Mouse (Mus musculus): ENCODE measurements around the gene Amdhd2. TPM values are rescaled to one million over a fixed set of nuclear protein-coding genes. Genes with fewer than 3 reads are reported as not detected.

Amdhd2 gene
- polyA plus RNA-seq, 1 experiment = 109 TPM

GRCm38 (mm10) chr17:24162584-24163175, 886 bp downstream of the Amdhd2 start:
- TF ChIP-seq FLI1 (IDR thresholded peaks at IDR 0.05; ENCODE audit: low read length) (no peak), GATA1 (IDR thresholded peaks at IDR 0.05; ENCODE audit: borderline replicate concordance, low read length) (no peak)
- Histone ChIP-seq H3K9me3 (no peaks in the 10 kb centered on the region), H3K27me3 (replicated peaks) (no peaks in the 10 kb centered on the region), H3K4me1 (peaks cover 67% of the 10 kb centered on the region), H3K4me3 (replicated peaks) (peak overlapping the region; percentile 92), H3K36me3 (replicated peaks; ENCODE audit: low read length) (peaks cover 65% of the 10 kb centered on the region)

- peak overlapping the region; percentile 74 for H3K4me3 ChIP-seq (replicated peaks)
- TF ChIP-seq GATA1 (IDR thresholded peaks at IDR 0.05; ENCODE audit: borderline replicate concordance, low read length) = no peak
- TF ChIP-seq FLI1 (IDR thresholded peaks at IDR 0.05; ENCODE audit: low read length) = no peak
- H3K36me3 ChIP-seq (replicated peaks; ENCODE audit: low read length) = peaks cover 65% of the 10 kb centered on the region
- no peaks in the 10 kb centered on the region for H3K27me3 ChIP-seq (replicated peaks)
- H3K4me1 ChIP-seq = peaks cover 60% of the 10 kb centered on the region
- H3K9me3 ChIP-seq = no peaks in the 10 kb centered on the region
Observed at GRCm38 (mm10) chr17:24161466-24161865, 2.1 kb downstream of the Amdhd2 start.

- Histone ChIP-seq H3K4me1 (peaks cover 40% of the 10 kb centered on the region), H3K27me3 (replicated peaks) (no peaks in the 10 kb centered on the region), H3K4me3 (replicated peaks) (no peak overlapping the region), H3K36me3 (replicated peaks; ENCODE audit: low read length) (peaks cover 72% of the 10 kb centered on the region), H3K9me3 (no peaks in the 10 kb centered on the region)
- TF ChIP-seq GATA1 (IDR thresholded peaks at IDR 0.05; ENCODE audit: borderline replicate concordance, low read length) (no peak), FLI1 (IDR thresholded peaks at IDR 0.05; ENCODE audit: low read length) (no peak)
Observed at GRCm38 (mm10) chr17:24157526-24157925, 6.0 kb downstream of the Amdhd2 start.

- Histone ChIP-seq H3K4me1 (peaks cover 40% of the 10 kb centered on the region), H3K4me3 (replicated peaks) (no peak overlapping the region), H3K36me3 (replicated peaks; ENCODE audit: low read length) (peaks cover 72% of the 10 kb centered on the region), H3K27me3 (replicated peaks) (no peaks in the 10 kb centered on the region), H3K9me3 (no peaks in the 10 kb centered on the region)
- TF ChIP-seq FLI1 (IDR thresholded peaks at IDR 0.05; ENCODE audit: low read length) (no peak), GATA1 (IDR thresholded peaks at IDR 0.05; ENCODE audit: borderline replicate concordance, low read length) (no peak)
Observed at GRCm38 (mm10) chr17:24157121-24157520, 6.4 kb downstream of the Amdhd2 start.

GRCm38 (mm10) chr17:24156394-24156793, 7.2 kb downstream of the Amdhd2 start:
- Histone ChIP-seq H3K9me3 (no peaks in the 10 kb centered on the region), H3K36me3 (replicated peaks; ENCODE audit: low read length) (peaks cover 66% of the 10 kb centered on the region)

GRCm38 (mm10) chr17:24155742-24156141, 7.8 kb downstream of the Amdhd2 start:
- Histone ChIP-seq H3K4me1 (peaks cover 39% of the 10 kb centered on the region), H3K4me3 (replicated peaks) (no peak overlapping the region), H3K36me3 (replicated peaks; ENCODE audit: low read length) (peaks cover 60% of the 10 kb centered on the region), H3K9me3 (no peaks in the 10 kb centered on the region), H3K27me3 (replicated peaks) (no peaks in the 10 kb centered on the region)
- no peak for TF ChIP-seq FLI1 (IDR thresholded peaks at IDR 0.05; ENCODE audit: low read length)
- no peak for TF ChIP-seq GATA1 (IDR thresholded peaks at IDR 0.05; ENCODE audit: borderline replicate concordance, low read length)

More at GRCm38 (mm10) chr17:24156394-24156793, 7.2 kb downstream of the Amdhd2 start:
- peaks cover 39% of the 10 kb centered on the region for H3K4me1 ChIP-seq
- TF ChIP-seq FLI1 (IDR thresholded peaks at IDR 0.05; ENCODE audit: low read length) (no peak), GATA1 (IDR thresholded peaks at IDR 0.05; ENCODE audit: borderline replicate concordance, low read length) (no peak)
- no peak overlapping the region for H3K4me3 ChIP-seq (replicated peaks)
- H3K27me3 ChIP-seq (replicated peaks) = no peaks in the 10 kb centered on the region

- H3K4me3 ChIP-seq (replicated peaks) = no peak overlapping the region
- TF ChIP-seq GATA1 (IDR thresholded peaks at IDR 0.05; ENCODE audit: borderline replicate concordance, low read length) (no peak), FLI1 (IDR thresholded peaks at IDR 0.05; ENCODE audit: low read length) (no peak)
- H3K9me3 ChIP-seq = no peaks in the 10 kb centered on the region
- H3K27me3 ChIP-seq (replicated peaks) = no peaks in the 10 kb centered on the region
- peaks cover 40% of the 10 kb centered on the region for H3K4me1 ChIP-seq
- peaks cover 56% of the 10 kb centered on the region for H3K36me3 ChIP-seq (replicated peaks; ENCODE audit: low read length)
Observed at GRCm38 (mm10) chr17:24154463-24154862, 9.1 kb downstream of the Amdhd2 start.

- Histone ChIP-seq H3K4me1 (peaks cover 25% of the 10 kb centered on the region), H3K9me3 (no peaks in the 10 kb centered on the region), H3K27me3 (replicated peaks) (no peaks in the 10 kb centered on the region), H3K4me3 (replicated peaks) (peak overlapping the region; percentile 93), H3K36me3 (replicated peaks; ENCODE audit: low read length) (peaks cover 35% of the 10 kb centered on the region)
- TF ChIP-seq FLI1 (IDR thresholded peaks at IDR 0.05; ENCODE audit: low read length) (no peak), GATA1 (IDR thresholded peaks at IDR 0.05; ENCODE audit: borderline replicate concordance, low read length) (no peak)
Observed at GRCm38 (mm10) chr17:24151890-24152563, 11.5 kb downstream of the Amdhd2 start.

- TF ChIP-seq FLI1 (IDR thresholded peaks at IDR 0.05; ENCODE audit: low read length) (no peak), GATA1 (IDR thresholded peaks at IDR 0.05; ENCODE audit: borderline replicate concordance, low read length) (no peak)
- Histone ChIP-seq H3K9me3 (no peaks in the 10 kb centered on the region), H3K4me1 (peaks cover 27% of the 10 kb centered on the region), H3K27me3 (replicated peaks) (no peaks in the 10 kb centered on the region), H3K4me3 (replicated peaks) (no peak overlapping the region), H3K36me3 (replicated peaks; ENCODE audit: low read length) (peaks cover 28% of the 10 kb centered on the region)
Observed at GRCm38 (mm10) chr17:24151382-24151781, 12.2 kb downstream of the Amdhd2 start.

GRCm38 (mm10) chr17:24150824-24151223, 12.7 kb downstream of the Amdhd2 start, which contains the start of gene Pdpk1:
Gene Pdpk1 (minus strand): TSS chr17:24150924.
- TF ChIP-seq FLI1 (IDR thresholded peaks at IDR 0.05; ENCODE audit: low read length) (no peak), GATA1 (IDR thresholded peaks at IDR 0.05; ENCODE audit: borderline replicate concordance, low read length) (no peak)
- Histone ChIP-seq H3K27me3 (replicated peaks) (no peaks in the 10 kb centered on the region), H3K4me3 (replicated peaks) (peak within 1 kb of the TSS; percentile 93)

More at GRCm38 (mm10) chr17:24150824-24151223, 12.7 kb downstream of the Amdhd2 start, which contains the start of gene Pdpk1:
- Histone ChIP-seq H3K9me3 (no peaks in the 10 kb centered on the region), H3K36me3 (replicated peaks; ENCODE audit: low read length) (peaks cover 23% of the 10 kb centered on the region), H3K4me1 (peaks cover 31% of the 10 kb centered on the region)
